Mouse (Mus musculus) forebrain, postnatal 0 days (tissue): Measurements from ENCODE around the gene Btbd6. TPM values are rescaled to one million over a fixed set of nuclear protein-coding genes. Genes with fewer than 3 reads are reported as not detected.

Experiments
- ATAC-seq: fragments of 200-750 bp; cut with Nextera tagmentation; 2 replicates; pipeline ENCODE4 v1.8.0; 2017; ENCODE audit warnings: mild to moderate bottlenecking, moderate library complexity
- DNase-seq: peaks from one replicate; pipeline ENCODE4 v3.0.0-alpha.2; 2015
- H3K27ac ChIP-seq: fragments of 300-500 bp; sonication (generic); 2 replicates; pipeline ENCODE4 v1.5.1; 2014; ENCODE audit warnings: low read depth, mild to moderate bottlenecking, antibody characterized with exemption, low read length, moderate library complexity, mixed read lengths
- H3K27me3 ChIP-seq: fragments of 300-500 bp; sonication (generic); 2 replicates; pipeline ENCODE4 v1.6.1; 2014; ENCODE audit warnings: mild to moderate bottlenecking, low read length, mixed read lengths; ENCODE audit not compliant: insufficient read depth
- H3K36me3 ChIP-seq: fragments of 300-500 bp; sonication (generic); 2 replicates; pipeline ENCODE4 v1.6.1; 2014; ENCODE audit warnings: mild to moderate bottlenecking, moderate library complexity; ENCODE audit not compliant: insufficient read depth
- H3K4me1 ChIP-seq: fragments of 300-500 bp; sonication (generic); 2 replicates; pipeline ENCODE4 v1.6.1; 2014; ENCODE audit warnings: antibody characterized with exemption; ENCODE audit not compliant: insufficient read depth
- H3K4me2 ChIP-seq: fragments of 300-500 bp; sonication (generic); 2 replicates; pipeline ENCODE4 v1.6.1; 2014; ENCODE audit warnings: low read depth, mild to moderate bottlenecking, moderate library complexity
- H3K4me3 ChIP-seq: fragments of 300-500 bp; sonication (generic); 2 replicates; pipeline ENCODE4 v1.5.1; 2014; ENCODE audit warnings: low read depth, low read length, mixed read lengths
- H3K9ac ChIP-seq: fragments of 300-500 bp; sonication (generic); 2 replicates; pipeline ENCODE4 v1.6.1; 2014; ENCODE audit warnings: mild to moderate bottlenecking
- H3K9me3 ChIP-seq: fragments of 300-500 bp; sonication (generic); 2 replicates; pipeline ENCODE4 v1.6.1; 2016; ENCODE audit warnings: low read length
- CTCF ChIP-seq: sonication (generic); IDR thresholded peaks from 2 replicates; pipeline ENCODE4 v1.5.1; 2016; ENCODE audit warnings: antibody characterized with exemption, control low read depth, low read depth
- WGBS: fragments of 180-500 bp; shearing (Covaris S2); extraction: QIAGEN DNeasy Blood & Tissue Kit; methylation state at CpG from one replicate; pipeline ENCODE4 v1.1.7; 2014; 5-methylcytosine and 5-hydroxymethylcytosine counted together
- polyA plus RNA-seq: library from polyadenylated mRNA; unstranded; fragments of >200 nt; fragmentation: Nextera tagmentation; extraction: Ambion mirVana; gene quantifications from 2 replicates; pipeline ENCODE4 v1.2.1, GENCODE M21; 2015
- total RNA-seq: library from RNA; depleted of rRNA; stranded (reverse); fragments of >200 nt; gene quantifications from 2 replicates; pipeline ENCODE4 v1.2.3, GENCODE M21; 2014

The Btbd6 gene
- total and polyA plus RNA-seq, 2 experiments from 2014 or later, result 54.3 to 60.4 TPM

GRCm38 (mm10) chr12:112968943-112969342, 7.3 kb upstream of the Btbd6 start:
- WGBS, result 84% methylated on average over 8 of the region's 8 CpGs

GRCm38 (mm10) chr12:112969616-112970015, 6.7 kb upstream of the Btbd6 start:
- H3K27ac ChIP-seq, result no peak overlapping the region
- H3K36me3 ChIP-seq, result peaks cover 93% of the 10 kb centered on the region

More at GRCm38 (mm10) chr12:112968943-112969342, 7.3 kb upstream of the Btbd6 start:
- DNase-seq, result no peak
- H3K27me3 ChIP-seq, result no peaks in the 10 kb centered on the region
- no peak overlapping the region for H3K4me3 ChIP-seq
- H3K4me2 ChIP-seq, result no peak overlapping the region
- no peaks in the 10 kb centered on the region for H3K9me3 ChIP-seq
- TF ChIP-seq CTCF, result no peak
- no peaks in the 10 kb centered on the region for H3K4me1 ChIP-seq
- ATAC-seq, result no peak
- H3K27ac ChIP-seq, result no peak overlapping the region
- peaks cover 97% of the 10 kb centered on the region for H3K36me3 ChIP-seq
- H3K9ac ChIP-seq, result no peak overlapping the region

GRCm38 (mm10) chr12:112974736-112975135, 1.5 kb upstream of the Btbd6 start:
- peaks cover 66% of the 10 kb centered on the region for H3K36me3 ChIP-seq
- TF ChIP-seq CTCF, result no peak
- H3K4me3 ChIP-seq, result no peak overlapping the region
- peaks cover 4% of the 10 kb centered on the region; the same call in 1 of the 2 replicates for H3K4me1 ChIP-seq
- WGBS, result 91% methylated on average over 9 of the region's 9 CpGs
- no peak overlapping the region for H3K4me2 ChIP-seq
- H3K9me3 ChIP-seq, result no peaks in the 10 kb centered on the region
- DNase-seq (no peak), ATAC-seq (no peak)
- no peak overlapping the region for H3K9ac ChIP-seq
- H3K27me3 ChIP-seq, result no peaks in the 10 kb centered on the region
- no peak overlapping the region for H3K27ac ChIP-seq

More at GRCm38 (mm10) chr12:112969616-112970015, 6.7 kb upstream of the Btbd6 start:
- TF ChIP-seq CTCF, result no peak
- Histone ChIP-seq H3K27me3 (no peaks in the 10 kb centered on the region), H3K4me1 (no peaks in the 10 kb centered on the region), H3K9ac (no peak overlapping the region), H3K9me3 (no peaks in the 10 kb centered on the region), H3K4me3 (no peak overlapping the region), H3K4me2 (no peak overlapping the region)
- WGBS, result 91% methylated on average over 6 of the region's 6 CpGs
- no peak for DNase-seq
- ATAC-seq, result no peak

- peak overlapping the region; percentile 76 for H3K4me2 ChIP-seq
- no peaks in the 10 kb centered on the region for H3K9me3 ChIP-seq
- no peaks in the 10 kb centered on the region for H3K27me3 ChIP-seq
- DNase-seq, result peak; percentile 47
- peak overlapping the region; percentile 91 for H3K27ac ChIP-seq
- no peak for TF ChIP-seq CTCF
- 41% methylated on average over 12 of the region's 12 CpGs for WGBS
- no peak for ATAC-seq
- peaks cover 4% of the 10 kb centered on the region; the same call in 1 of the 2 replicates for H3K4me1 ChIP-seq
- peaks cover 55% of the 10 kb centered on the region for H3K36me3 ChIP-seq
- peak overlapping the region; percentile 58 for H3K4me3 ChIP-seq
- peak overlapping the region; percentile 81 for H3K9ac ChIP-seq
These were observed 874 bp downstream of the Btbd6 start for GRCm38 (mm10) chr12:112977156-112977555.

- ATAC-seq (peak; percentile 38; the same call in 1 of the 2 replicates), DNase-seq (no peak)
- H3K9ac ChIP-seq, result no peak overlapping the region
- H3K36me3 ChIP-seq, result peaks cover 70% of the 10 kb centered on the region
- H3K27ac ChIP-seq, result no peak overlapping the region
- H3K4me2 ChIP-seq, result no peak overlapping the region
- peaks cover 4% of the 10 kb centered on the region; the same call in 1 of the 2 replicates for H3K4me1 ChIP-seq
- no peaks in the 10 kb centered on the region for H3K9me3 ChIP-seq
- 20% methylated on average over 2 of the region's 2 CpGs for WGBS
- H3K4me3 ChIP-seq, result no peak overlapping the region
- H3K27me3 ChIP-seq, result no peaks in the 10 kb centered on the region
- no peak for TF ChIP-seq CTCF
These were observed 5.7 kb downstream of the Btbd6 start for GRCm38 (mm10) chr12:112982031-112982430.

GRCm38 (mm10) chr12:112985346-112985745, 9.1 kb downstream of the Btbd6 start:
- H3K9ac ChIP-seq, result no peak overlapping the region
- H3K27me3 ChIP-seq, result no peaks in the 10 kb centered on the region
- H3K4me1 ChIP-seq, result no peaks in the 10 kb centered on the region
- no peak overlapping the region for H3K27ac ChIP-seq
- DNase-seq, result no peak
- H3K36me3 ChIP-seq, result peaks cover 53% of the 10 kb centered on the region
- H3K4me2 ChIP-seq, result no peak overlapping the region
- no peak overlapping the region for H3K4me3 ChIP-seq
- ATAC-seq, result no peak
- TF ChIP-seq CTCF, result peak; percentile 34; the same call in 1 of the 2 replicates
- WGBS, result 92% methylated on average over 6 of the region's 6 CpGs
- no peaks in the 10 kb centered on the region for H3K9me3 ChIP-seq

GRCm38 (mm10) chr12:112987877-112988276, 11.6 kb downstream of the Btbd6 start:
- H3K36me3 ChIP-seq, result peaks cover 48% of the 10 kb centered on the region
- no peak for DNase-seq

More at GRCm38 (mm10) chr12:112987877-112988276, 11.6 kb downstream of the Btbd6 start:
- no peak overlapping the region for H3K4me3 ChIP-seq
- H3K9ac ChIP-seq, result no peak overlapping the region
- H3K9me3 ChIP-seq, result no peaks in the 10 kb centered on the region
- no peak for ATAC-seq
- no peak overlapping the region for H3K4me2 ChIP-seq
- WGBS, result 70% methylated on average over 6 of the region's 6 CpGs
- H3K27ac ChIP-seq, result no peak overlapping the region
- TF ChIP-seq CTCF, result peak; percentile 35
- no peaks in the 10 kb centered on the region for H3K27me3 ChIP-seq
- no peaks in the 10 kb centered on the region for H3K4me1 ChIP-seq
